Mouse (Mus musculus): ENCODE measurements around the gene Snrnp200. TPM values are rescaled to one million over a fixed set of nuclear protein-coding genes. Genes with fewer than 3 reads are reported as not detected.

Gene Snrnp200
- polyA plus RNA-seq, 1 experiment from 2014 or later = 107 TPM

GRCm38 (mm10) chr2:127274590-127274989 lies 66.4 kb downstream of the Snrnp200 start:
- ATAC-seq (replicated peaks; ENCODE audit: insufficient number of reproducible peaks, low FRiP score, low TSS enrichment, low read depth) = no peak
- H3K36me3 ChIP-seq (replicated peaks; ENCODE audit: control insufficient read depth, insufficient read depth, low read depth, low read length) = no peaks in the 10 kb centered on the region
- H3K9ac ChIP-seq (replicated peaks; ENCODE audit: low read length) = no peak overlapping the region
- H3K4me1 ChIP-seq (ENCODE audit: control insufficient read depth, insufficient read depth, low read length) = no peaks in the 10 kb centered on the region
- DNase-seq (ENCODE audit: low spot score) = no peak
- H3K4me3 ChIP-seq (ENCODE audit: low read depth, low read length) = no peak overlapping the region
- H3K27me3 ChIP-seq (ENCODE audit: control insufficient read depth, insufficient read depth, low read length) = no peaks in the 10 kb centered on the region
- WGBS = 88% methylated on average over 2 of the region's 2 CpGs
- no peak overlapping the region for H3K4me2 ChIP-seq (ENCODE audit: low read depth, low read length)
- H3K27ac ChIP-seq (replicated peaks; ENCODE audit: low read depth, low read length) = no peak overlapping the region
- H3K9me3 ChIP-seq (replicated peaks; ENCODE audit: control insufficient read depth, low read length) = no peaks in the 10 kb centered on the region

- H3K9ac ChIP-seq (replicated peaks; ENCODE audit: low read length) = no peak overlapping the region
- no peak for ATAC-seq (replicated peaks; ENCODE audit: insufficient number of reproducible peaks, low FRiP score, low TSS enrichment, low read depth)
- WGBS = 85% methylated on average over 5 of the region's 5 CpGs
- H3K4me3 ChIP-seq (ENCODE audit: low read depth, low read length) = no peak overlapping the region
- no peak overlapping the region for H3K27ac ChIP-seq (replicated peaks; ENCODE audit: low read depth, low read length)
- H3K4me2 ChIP-seq (ENCODE audit: low read depth, low read length) = no peak overlapping the region
- DNase-seq (ENCODE audit: low spot score) = no peak
- no peaks in the 10 kb centered on the region for H3K36me3 ChIP-seq (replicated peaks; ENCODE audit: control insufficient read depth, insufficient read depth, low read depth, low read length)
- H3K4me1 ChIP-seq (ENCODE audit: control insufficient read depth, insufficient read depth, low read length) = no peaks in the 10 kb centered on the region
- H3K9me3 ChIP-seq (replicated peaks; ENCODE audit: control insufficient read depth, low read length) = no peaks in the 10 kb centered on the region
- no peaks in the 10 kb centered on the region for H3K27me3 ChIP-seq (ENCODE audit: control insufficient read depth, insufficient read depth, low read length)
Observed at GRCm38 (mm10) chr2:127275551-127276320, 67.5 kb downstream of the Snrnp200 start.

- Histone ChIP-seq H3K4me2 (ENCODE audit: low read depth, low read length) (no peak overlapping the region), H3K4me3 (ENCODE audit: low read depth, low read length) (no peak overlapping the region), H3K4me1 (ENCODE audit: control insufficient read depth, insufficient read depth, low read length) (no peaks in the 10 kb centered on the region), H3K27ac (replicated peaks; ENCODE audit: low read depth, low read length) (no peak overlapping the region), H3K27me3 (ENCODE audit: control insufficient read depth, insufficient read depth, low read length) (no peaks in the 10 kb centered on the region), H3K36me3 (replicated peaks; ENCODE audit: control insufficient read depth, insufficient read depth, low read depth, low read length) (no peaks in the 10 kb centered on the region), H3K9ac (replicated peaks; ENCODE audit: low read length) (no peak overlapping the region), H3K9me3 (replicated peaks; ENCODE audit: control insufficient read depth, low read length) (no peaks in the 10 kb centered on the region)
- DNase-seq (ENCODE audit: low spot score) = no peak
- no peak for ATAC-seq (replicated peaks; ENCODE audit: insufficient number of reproducible peaks, low FRiP score, low TSS enrichment, low read depth)
Observed at GRCm38 (mm10) chr2:127278162-127278561, 70.0 kb downstream of the Snrnp200 start.

Other genes starting within 250 kb of the Snrnp200 start
- 8.7 and 9.3 TPM in 2 replicates for gene Ap4e1, start 199.7 kb upstream of the Snrnp200 start, polyA plus RNA-seq (2014; fragmentation: Nextera tagmentation; extraction: Ambion mirVana)
- gene Blvra, start 137.7 kb upstream of the Snrnp200 start, polyA plus RNA-seq (2014; fragmentation: Nextera tagmentation; extraction: Ambion mirVana) = 34.6 and 35.6 TPM in 2 replicates
- gene Ncaph, start 74.4 kb upstream of the Snrnp200 start, polyA plus RNA-seq (2014; fragmentation: Nextera tagmentation; extraction: Ambion mirVana) = 131 and 132 TPM in 2 replicates
- gene Itpripl1, start 64.9 kb upstream of the Snrnp200 start, polyA plus RNA-seq (2014; fragmentation: Nextera tagmentation; extraction: Ambion mirVana) = 15.9 and 17.6 TPM in 2 replicates
- gene 1810024B03Rik, start 106 bp upstream of the Snrnp200 start, polyA plus RNA-seq (2014; fragmentation: Nextera tagmentation; extraction: Ambion mirVana) = 2.3 and 2.6 TPM in 2 replicates
- 54.8 and 65.2 TPM in 2 replicates for gene Ciao1, start 39.4 kb downstream of the Snrnp200 start, polyA plus RNA-seq (2014; fragmentation: Nextera tagmentation; extraction: Ambion mirVana)
- 19.5 and 20.7 TPM in 2 replicates for gene Tmem127, start 39.5 kb downstream of the Snrnp200 start, polyA plus RNA-seq (2014; fragmentation: Nextera tagmentation; extraction: Ambion mirVana)
- gene Stard7, start 61.8 kb downstream of the Snrnp200 start, polyA plus RNA-seq (2014; fragmentation: Nextera tagmentation; extraction: Ambion mirVana) = 82.8 and 84.0 TPM in 2 replicates
- 4.2 and 4.4 TPM in 2 replicates for gene Dusp2, start 127.8 kb downstream of the Snrnp200 start, polyA plus RNA-seq (2014; fragmentation: Nextera tagmentation; extraction: Ambion mirVana)
- 0.10 and 0.11 TPM in 2 replicates for gene Astl, start 130.3 kb downstream of the Snrnp200 start, polyA plus RNA-seq (2014; fragmentation: Nextera tagmentation; extraction: Ambion mirVana)
- gene Adra2b, start 154.8 kb downstream of the Snrnp200 start, polyA plus RNA-seq (2014; fragmentation: Nextera tagmentation; extraction: Ambion mirVana) = 1.9 TPM in 2 replicates
- 0.31 TPM in 1 of 2 replicates, not detected in the other for gene Gpat2, start 216.8 kb downstream of the Snrnp200 start, polyA plus RNA-seq (2014; fragmentation: Nextera tagmentation; extraction: Ambion mirVana)
- 24.0 and 24.8 TPM in 2 replicates for gene Fahd2a, start 236.2 kb downstream of the Snrnp200 start, polyA plus RNA-seq (2014; fragmentation: Nextera tagmentation; extraction: Ambion mirVana)